Mouse (Mus musculus): ENCODE data around the gene Nek9.

- TF ChIP-seq CTCF (IDR thresholded peaks at IDR 0.05; ENCODE audit: borderline replicate concordance, extremely low read depth, insufficient read depth, insufficient read length) (no peak), POLR2A (IDR thresholded peaks at IDR 0.05; ENCODE audit: borderline replicate concordance, extremely low read depth, insufficient read depth, insufficient read length, poor library complexity, severe bottlenecking) (no peak)
These were observed 9.0 kb downstream of the Nek9 start for GRCm38 (mm10) chr12:85330153-85330552.

Measured in brain, embryonic 14.5 days (tissue).